Mouse (Mus musculus): ENCODE measurements at regions not wholly inside any gene's neighbourhood (a gene's known extent, or its start where the extent isn't known, plus 50 kb on each side); places are given as distances from the start of the nearest gene placed in this dataset.
"Not testable (repeated sequence)": the region's sequence is repeated elsewhere in the genome, so short reads cannot be mapped to it uniquely, and the experiment has no call there.

GRCm38 (mm10) chr15:96827931-96828330 lies 128.4 kb upstream of the Slc38a2 start:
- no peak for DNase-seq (ENCODE audit: low spot score)

GRCm38 (mm10) chr15:96818435-96818834 lies 118.9 kb upstream of the Slc38a2 start:
- no peak for DNase-seq (ENCODE audit: low spot score)

- DNase-seq (ENCODE audit: low spot score): no peak
Observed at GRCm38 (mm10) chr15:96817626-96818025, 118.1 kb upstream of the Slc38a2 start.

- DNase-seq (ENCODE audit: low spot score): no peak
Observed at GRCm38 (mm10) chr15:96816997-96817570, 117.6 kb upstream of the Slc38a2 start.

GRCm38 (mm10) chr15:96813472-96813871 lies 113.9 kb upstream of the Slc38a2 start:
- no peak for DNase-seq (ENCODE audit: low spot score)

DNA sequence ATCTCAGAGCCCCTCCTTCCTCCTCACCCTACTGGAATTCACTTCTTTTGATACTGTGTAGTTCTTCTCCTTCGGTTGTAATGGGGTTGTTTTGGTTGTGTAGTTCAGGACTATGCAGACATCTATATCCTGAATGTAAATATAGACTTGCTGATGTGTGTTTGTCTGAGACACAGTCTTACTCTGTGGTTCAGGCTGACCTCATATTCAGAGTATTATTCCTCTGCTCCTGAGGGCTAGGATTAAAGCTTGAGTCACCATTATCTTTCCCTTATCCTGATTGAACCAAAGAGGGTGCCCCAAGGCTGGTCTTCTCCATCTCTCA lies 103.2 kb upstream of the Slc38a2 start:
- no peak for DNase-seq (ENCODE audit: low spot score)

DNA sequence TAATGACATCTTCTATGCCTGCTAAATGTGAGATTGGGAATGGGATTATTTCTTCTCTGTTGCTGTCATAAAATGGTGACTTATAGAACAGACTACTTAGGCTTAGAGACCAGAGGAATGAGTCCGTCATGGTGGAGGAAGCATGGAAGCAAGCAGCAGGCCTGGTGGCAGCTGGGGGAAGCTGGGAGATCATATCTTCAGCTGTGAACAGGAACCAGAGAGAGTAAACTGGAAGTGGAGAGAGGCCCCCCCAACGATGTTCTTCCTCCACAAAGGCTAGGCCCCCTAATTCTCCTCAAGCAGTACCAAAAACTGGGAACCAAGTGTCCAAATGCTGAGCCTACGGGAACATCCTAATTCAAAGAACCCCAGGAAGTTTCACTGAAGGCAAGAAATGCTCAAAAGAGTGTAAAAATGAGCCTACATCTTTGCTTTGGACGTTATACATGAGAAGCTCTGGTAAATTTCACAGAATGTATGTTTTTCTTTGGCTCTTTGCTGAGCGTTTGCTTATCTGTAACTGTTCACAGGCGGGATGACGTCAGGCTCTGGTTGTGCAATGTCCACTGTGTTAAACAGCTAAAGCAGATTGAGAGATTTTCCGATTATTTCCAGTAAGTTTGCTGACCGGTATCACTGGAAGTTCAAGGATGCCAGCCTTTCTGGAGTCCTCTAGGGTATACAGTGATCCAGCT lies 102.7 kb upstream of the Slc38a2 start:
- peak; percentile 70 for DNase-seq (ENCODE audit: low spot score)

- peak; percentile 18 for DNase-seq (ENCODE audit: low spot score)
Observed at GRCm38 (mm10) chr15:96799228-96799627, 99.7 kb upstream of the Slc38a2 start.

DNA sequence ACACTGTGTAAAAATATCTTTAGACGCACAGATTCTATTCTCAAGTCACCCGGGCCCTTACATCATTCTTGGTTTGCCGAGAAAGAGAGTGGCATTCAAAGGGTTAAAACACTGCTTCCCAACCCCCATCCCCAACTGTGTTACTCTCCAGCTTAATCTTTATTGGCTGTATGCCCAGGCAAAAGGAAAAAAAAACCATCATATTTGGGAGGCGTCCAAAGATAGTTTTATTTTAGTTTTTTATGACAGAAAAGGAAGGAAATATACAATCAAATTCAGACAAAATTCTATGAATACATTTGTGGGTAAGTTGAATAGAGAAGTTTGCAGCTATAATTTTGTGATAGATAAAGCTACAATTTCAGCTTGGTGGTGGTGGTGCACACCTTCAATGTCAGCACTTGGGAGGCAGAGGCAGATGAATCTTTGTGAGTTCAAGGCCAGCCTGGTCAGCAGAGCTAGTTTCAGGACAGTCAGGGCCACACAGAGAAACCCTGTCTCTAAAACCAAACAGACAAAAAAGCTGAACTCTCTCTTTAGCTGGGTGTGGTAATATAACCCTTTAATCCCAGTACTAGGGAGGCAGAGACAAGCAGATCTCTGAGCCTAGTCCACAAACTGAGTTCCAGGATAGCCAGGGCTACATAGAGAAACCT lies 98.2 kb upstream of the Slc38a2 start:
- DNase-seq (ENCODE audit: low spot score): no peak

DNA sequence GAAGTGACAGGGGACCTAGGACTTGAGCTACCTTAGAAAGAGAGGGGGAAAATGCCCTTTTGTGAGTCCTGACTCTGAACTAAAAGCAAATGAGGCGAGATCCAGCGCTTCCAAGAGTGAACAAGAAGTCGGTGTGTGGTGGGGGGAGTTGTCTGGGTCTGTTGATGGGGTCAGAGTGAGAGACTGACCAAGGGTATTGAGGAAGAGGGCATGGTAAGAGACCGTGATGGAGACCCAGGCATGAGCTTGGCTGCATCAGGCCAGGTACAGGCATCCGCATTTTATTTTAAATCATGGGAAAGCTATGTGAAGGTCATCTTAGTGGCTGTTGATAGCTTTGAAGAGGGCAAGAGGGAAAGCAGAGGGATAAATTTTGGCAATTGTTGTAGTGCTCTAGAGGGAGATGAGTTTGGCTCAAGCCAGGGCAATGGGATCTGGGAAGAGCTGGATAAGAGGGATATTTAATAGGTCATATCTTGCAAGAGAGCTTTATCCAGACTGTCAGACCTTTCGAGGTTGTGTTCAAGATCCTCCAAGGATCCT lies 94.7 kb upstream of the Slc38a2 start:
- no peak for DNase-seq (ENCODE audit: low spot score)

DNA sequence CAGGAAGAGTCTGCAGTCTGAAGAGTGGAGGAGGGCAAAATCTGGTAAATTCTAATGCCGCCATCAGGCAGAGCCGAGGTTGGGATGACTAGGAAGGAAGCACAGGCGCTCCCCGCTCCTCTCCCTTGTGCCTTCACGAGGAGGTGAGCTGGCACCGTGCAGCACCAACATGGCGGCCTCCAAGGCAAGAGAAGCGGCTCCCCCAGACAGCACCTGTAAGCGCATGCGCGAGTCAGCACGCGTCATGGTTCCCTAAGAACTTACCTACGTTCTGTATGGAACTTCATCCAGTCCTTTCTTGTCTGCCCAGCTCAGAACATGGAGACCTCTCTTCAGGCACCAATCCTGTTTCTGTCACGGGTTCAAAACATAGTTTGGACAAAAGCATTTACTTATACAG lies 93.7 kb upstream of the Slc38a2 start:
- no peak for DNase-seq (ENCODE audit: low spot score)

DNA sequence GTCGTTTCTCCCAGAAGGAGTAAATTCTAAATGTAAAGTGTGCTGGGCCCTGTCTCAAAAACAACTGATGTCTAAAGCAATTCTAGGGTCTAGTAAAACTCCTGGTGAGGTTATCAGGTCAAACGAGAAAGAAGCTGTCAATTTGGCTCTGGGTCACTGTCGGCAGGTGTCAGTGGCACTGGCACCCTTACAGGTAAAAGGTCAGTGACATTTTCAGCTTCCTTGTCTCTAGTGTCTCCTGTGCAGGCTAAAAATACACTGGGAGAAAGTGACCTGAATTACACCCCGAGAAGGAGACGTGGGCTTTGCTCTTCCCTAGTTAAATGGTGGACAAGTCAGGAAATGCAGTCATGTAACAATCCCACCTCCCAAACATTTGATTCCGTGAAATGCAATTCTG lies 91.8 kb upstream of the Slc38a2 start:
- no peak for DNase-seq (ENCODE audit: low spot score)

- DNase-seq (ENCODE audit: low spot score): not testable (repeated sequence)
Observed at GRCm38 (mm10) chr15:96787921-96788320, 88.4 kb upstream of the Slc38a2 start.

GRCm38 (mm10) chr15:96784578-96784977 lies 85.0 kb upstream of the Slc38a2 start:
- no peak for DNase-seq (ENCODE audit: low spot score)

DNA sequence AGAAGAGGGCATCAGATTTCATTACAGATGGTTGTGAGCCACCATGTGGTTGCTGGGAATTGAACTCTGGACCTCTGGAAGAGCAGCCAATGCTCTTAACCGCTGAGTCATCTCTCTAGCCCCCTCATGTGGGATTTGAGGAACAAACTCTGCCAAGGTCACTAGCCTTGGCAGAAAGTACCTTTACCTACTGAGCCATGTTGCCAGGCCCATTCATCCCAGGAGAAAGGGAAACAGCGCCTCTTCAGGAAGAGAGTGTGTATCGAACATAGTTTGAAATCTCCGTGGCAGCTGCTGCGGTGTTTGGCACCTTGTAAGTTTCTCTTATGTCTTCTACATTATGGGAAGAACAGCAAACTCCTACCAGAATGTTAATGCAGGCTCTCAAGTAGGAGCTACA lies 82.0 kb upstream of the Slc38a2 start:
- no peak for DNase-seq (ENCODE audit: low spot score)

DNA sequence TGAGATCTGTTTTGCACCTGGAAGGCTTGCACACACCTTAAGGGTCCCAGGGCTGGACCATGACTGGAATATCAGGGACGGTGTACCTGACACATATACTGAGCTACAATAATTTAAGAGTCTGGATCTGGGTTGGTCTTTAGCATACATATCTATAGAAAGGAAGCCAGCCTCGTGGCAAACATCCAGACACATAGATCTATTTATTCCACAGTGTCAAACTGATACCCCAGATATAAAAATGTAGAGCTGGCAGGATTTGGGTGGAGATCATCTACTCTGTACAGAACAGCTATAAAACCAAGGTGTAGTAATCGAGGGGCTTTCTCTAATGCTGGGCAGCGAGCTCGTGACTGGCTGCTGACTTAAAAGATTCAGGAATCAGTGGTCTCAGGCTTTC lies 81.1 kb upstream of the Slc38a2 start:
- DNase-seq (ENCODE audit: low spot score): no peak

GRCm38 (mm10) chr15:96779358-96779757 lies 79.8 kb upstream of the Slc38a2 start:
- no peak for DNase-seq (ENCODE audit: low spot score)

DNA sequence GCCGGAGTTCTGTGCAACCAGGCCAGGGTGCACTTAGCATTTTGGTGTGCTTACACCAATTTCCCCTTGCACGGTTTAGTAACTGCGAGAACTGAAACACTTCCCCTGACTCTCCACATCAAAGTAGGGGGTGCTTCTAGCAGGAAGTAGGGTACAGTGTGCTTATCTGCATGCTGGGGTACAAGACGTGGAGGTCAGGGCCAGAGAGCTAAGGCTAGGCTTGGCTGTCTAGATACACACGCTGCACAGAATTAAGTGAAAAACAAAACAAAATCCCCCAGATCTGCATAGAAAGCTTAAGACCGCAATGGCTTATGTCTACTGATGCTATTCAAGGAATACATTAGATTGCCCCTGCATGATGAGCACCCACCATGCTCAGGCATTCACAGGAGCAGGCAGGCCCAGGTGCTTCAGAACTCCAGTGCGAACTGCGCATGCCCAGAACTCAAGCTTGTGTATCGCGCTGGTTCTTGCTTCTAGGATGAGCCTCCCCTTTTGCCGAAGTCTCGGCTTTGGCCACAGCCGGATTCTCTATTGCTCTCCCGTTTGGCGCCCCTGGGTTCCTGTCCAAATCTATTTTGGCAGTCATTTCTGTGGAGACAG lies 78.9 kb upstream of the Slc38a2 start:
- DNase-seq (ENCODE audit: low spot score): no peak

DNA sequence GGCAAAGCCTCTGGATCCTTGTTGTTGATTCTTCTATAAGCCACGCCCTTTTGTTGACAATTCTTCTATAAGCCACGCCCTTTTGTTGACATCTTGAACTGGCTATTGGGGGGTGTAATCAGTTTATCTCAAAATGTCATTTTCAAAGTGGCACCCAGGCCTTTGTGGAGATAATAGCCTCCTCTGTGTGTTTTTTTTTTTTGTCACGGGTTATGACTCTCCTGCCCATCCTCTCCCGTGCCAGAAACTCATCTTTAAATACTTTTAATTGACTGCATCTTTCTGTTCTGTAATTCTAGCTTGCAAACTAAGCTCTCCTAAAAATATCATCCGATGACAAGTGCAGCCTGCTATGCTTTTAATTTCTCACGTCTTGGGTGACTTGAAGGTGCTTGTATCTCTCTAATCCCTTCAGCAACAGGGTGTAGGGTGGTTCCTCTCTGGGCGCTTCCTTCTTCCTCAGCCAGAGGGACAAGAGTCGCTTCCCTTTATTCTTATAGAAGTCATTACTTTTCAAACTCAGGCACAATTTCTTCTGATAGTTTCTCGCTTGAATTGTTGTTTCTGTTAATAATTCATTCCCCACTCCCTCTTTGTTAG lies 77.0 kb upstream of the Slc38a2 start:
- DNase-seq (ENCODE audit: low spot score): no peak

- DNase-seq (ENCODE audit: low spot score): no peak
Observed at GRCm38 (mm10) chr15:96775129-96775528, 75.6 kb upstream of the Slc38a2 start.

GRCm38 (mm10) chr15:96774664-96775063 lies 75.1 kb upstream of the Slc38a2 start:
- DNase-seq (ENCODE audit: low spot score): no peak

- DNase-seq (ENCODE audit: low spot score): no peak
Observed at GRCm38 (mm10) chr15:96773656-96774055, 74.1 kb upstream of the Slc38a2 start.

DNA sequence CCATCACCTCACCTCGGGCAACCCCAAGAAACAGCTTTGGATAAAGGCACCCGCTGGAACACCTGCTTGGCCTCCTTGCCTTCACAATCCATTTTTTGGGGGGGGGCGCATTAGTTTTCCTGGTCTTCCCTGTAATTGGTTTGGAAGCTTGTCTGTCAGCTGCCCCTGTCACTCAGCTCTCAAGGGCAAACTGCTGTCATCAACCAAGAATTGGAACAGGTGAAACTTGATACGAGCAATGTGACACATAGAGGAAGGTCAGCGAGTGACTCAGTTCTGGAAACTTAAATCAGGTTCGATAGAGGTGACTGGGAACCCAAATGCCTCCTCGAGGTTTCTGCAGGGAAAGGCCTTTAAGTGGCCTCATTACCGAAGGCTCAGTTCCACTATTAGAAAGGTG lies 73.2 kb upstream of the Slc38a2 start:
- DNase-seq (ENCODE audit: low spot score): no peak
